Mouse (Mus musculus) neutrophil, adult 59 days (primary cell): ENCODE measurements around the gene Gm5795. TPM values are rescaled to one million over a fixed set of nuclear protein-coding genes. Genes with fewer than 3 reads are reported as not detected.

Experiments
- total RNA-seq, 2 experiments: library from RNA; stranded (reverse); gene quantifications; 1 replicate in 1 of 2; 2 replicates in 1 of 2; pipeline ENCODE4 v1.2.4; 2023

Gm5795 gene
- not detected for total RNA-seq

GRCm38 (mm10) chr14:3187955-3188354 is at the start of gene Gm5795:
Gm5795 (plus strand) TSS chr14:3188255.

GRCm38 (mm10) chr14:3208272-3209152 is 20.5 kb downstream of the Gm5795 start, which contains the start of gene D830030K20Rik:
D830030K20Rik (plus strand) TSS chr14:3208488.

Other genes starting within 250 kb of the Gm5795 start
- not detected for gene Gm2888, start 158.3 kb upstream of the Gm5795 start, total RNA-seq
- gene Gm2897, start 139.0 kb upstream of the Gm5795 start, total RNA-seq = not detected
- not detected for gene Gm10340, start 54.3 kb upstream of the Gm5795 start, total RNA-seq
- not detected for gene D830030K20Rik, start 20.2 kb downstream of the Gm5795 start, total RNA-seq
- gene Gm2956, start 144.4 kb downstream of the Gm5795 start, total RNA-seq = not detected
- not detected for gene Gm10413, start 206.8 kb downstream of the Gm5795 start, total RNA-seq
- not detected for gene Gm10409, start 224.4 kb downstream of the Gm5795 start, total RNA-seq
- not detected for gene Gm3005, start 239.8 kb downstream of the Gm5795 start, total RNA-seq